Mouse (Mus musculus): ENCODE measurements at regions not wholly inside any gene's neighbourhood (a gene's known extent, or its start where the extent isn't known, plus 50 kb on each side); places are given as distances from the start of the nearest gene placed in this dataset.
A peak's percentile ranks its signal among the peaks of the same experiment; 100 is the strongest.

GRCm38 (mm10) chr9:116511450-116511849, 336.3 kb upstream of the Tgfbr2 start:
- no peak for DNase-seq

GRCm38 (mm10) chr9:116507756-116508155, 332.6 kb upstream of the Tgfbr2 start:
- DNase-seq, result no peak

GRCm38 (mm10) chr9:116502831-116503230, 327.7 kb upstream of the Tgfbr2 start:
- no peak for DNase-seq

- DNase-seq, result no peak
Measured at GRCm38 (mm10) chr9:116500951-116501350, 325.8 kb upstream of the Tgfbr2 start.

GRCm38 (mm10) chr9:116491227-116491626, 316.1 kb upstream of the Tgfbr2 start:
- no peak for DNase-seq

GRCm38 (mm10) chr9:116489787-116490186, 314.6 kb upstream of the Tgfbr2 start:
- DNase-seq, result peak; percentile 28

- DNase-seq, result no peak
Measured at GRCm38 (mm10) chr9:116489273-116489672, 314.1 kb upstream of the Tgfbr2 start.

GRCm38 (mm10) chr9:116477309-116477708, 302.1 kb upstream of the Tgfbr2 start:
- no peak for DNase-seq

GRCm38 (mm10) chr9:116475206-116475955, 300.2 kb upstream of the Tgfbr2 start:
- no peak for DNase-seq

- DNase-seq, result no peak
Measured at GRCm38 (mm10) chr9:116472855-116473254, 297.7 kb upstream of the Tgfbr2 start.

- no peak for DNase-seq
Measured at GRCm38 (mm10) chr9:116468569-116469250, 293.6 kb upstream of the Tgfbr2 start.

GRCm38 (mm10) chr9:116466336-116466735, 291.2 kb upstream of the Tgfbr2 start:
- DNase-seq, result no peak

GRCm38 (mm10) chr9:116464626-116465025, 289.5 kb upstream of the Tgfbr2 start:
- no peak for DNase-seq

- no peak for DNase-seq
Measured at GRCm38 (mm10) chr9:116462232-116462631, 287.1 kb upstream of the Tgfbr2 start.

- DNase-seq, result no peak
Measured at GRCm38 (mm10) chr9:116460022-116460421, 284.9 kb upstream of the Tgfbr2 start.

- no peak for DNase-seq
Measured at GRCm38 (mm10) chr9:116452050-116452449, 276.9 kb upstream of the Tgfbr2 start.

GRCm38 (mm10) chr9:116450829-116451228, 275.7 kb upstream of the Tgfbr2 start:
- no peak for DNase-seq

GRCm38 (mm10) chr9:116447734-116448133, 272.6 kb upstream of the Tgfbr2 start:
- DNase-seq, result no peak

GRCm38 (mm10) chr9:116438580-116438979, 263.4 kb upstream of the Tgfbr2 start:
- DNase-seq, result no peak

- no peak for DNase-seq
Measured at GRCm38 (mm10) chr9:116434414-116434813, 259.3 kb upstream of the Tgfbr2 start.

- DNase-seq, result no peak
Measured at GRCm38 (mm10) chr9:116429061-116429460, 253.9 kb upstream of the Tgfbr2 start.

- DNase-seq, result no peak
Measured at GRCm38 (mm10) chr9:116428475-116428874, 253.3 kb upstream of the Tgfbr2 start.

- DNase-seq, result no peak
Measured at GRCm38 (mm10) chr9:116427278-116427677, 252.1 kb upstream of the Tgfbr2 start.

- peak; percentile 75 for DNase-seq
Measured at GRCm38 (mm10) chr9:116426269-116426999, 251.3 kb upstream of the Tgfbr2 start.
